Mouse (Mus musculus): ENCODE data around the gene Rnaseh2a.

Gene Rnaseh2a

DNA sequence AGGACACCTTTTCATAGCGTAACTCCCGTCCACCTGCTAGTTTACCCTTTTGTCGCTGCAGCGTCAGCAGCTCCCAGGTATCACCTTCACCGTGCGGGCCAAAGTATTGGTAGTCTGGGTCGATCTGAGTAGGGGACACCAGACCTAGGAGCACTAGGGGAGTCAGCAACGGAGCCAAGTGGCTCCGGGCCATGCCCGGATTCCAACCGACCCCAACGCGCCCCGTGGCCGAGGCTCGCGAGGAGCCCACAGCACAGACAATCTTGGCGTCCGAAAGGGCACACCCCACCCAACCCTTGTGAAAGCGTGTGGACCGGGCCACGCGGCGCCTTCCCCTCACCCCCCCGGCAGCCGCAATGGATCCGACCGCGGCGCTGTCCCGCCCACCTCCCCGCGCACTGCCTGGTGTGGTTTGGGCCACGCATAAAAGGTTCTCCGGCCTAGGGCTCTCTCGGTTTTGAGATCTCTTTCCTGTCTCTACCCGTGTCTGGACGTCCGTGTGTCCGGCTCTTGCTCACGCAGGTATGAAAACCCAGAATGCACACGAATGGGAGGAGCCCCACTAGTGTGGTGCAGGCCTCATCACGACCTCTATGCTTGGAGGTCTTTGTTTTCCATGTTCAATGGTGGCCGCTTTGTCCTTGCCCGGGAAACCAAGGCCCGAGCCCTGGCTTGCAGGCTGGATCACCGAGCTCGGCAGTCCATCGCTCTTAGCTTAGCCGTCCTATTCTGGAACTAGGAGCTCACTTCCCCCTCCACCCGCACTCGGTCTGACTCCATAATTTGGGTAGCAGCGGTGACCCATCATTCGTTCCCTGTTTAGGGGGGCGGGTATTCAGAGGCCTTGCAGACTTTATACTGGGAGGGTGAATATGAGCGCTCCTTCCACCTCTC, at the start of gene Rnaseh2a, which contains the start of the genes Gm49661 and Prdx2:
Rnaseh2a (minus strand) TSS at position 527 of the 894 bp plus-strand sequence.
Gm49661 (minus strand) TSS at position 193 of the 894 bp plus-strand sequence.
Prdx2 (plus strand) TSS at position 347 of the 894 bp plus-strand sequence.
- peak; percentile 73 for DNase-seq

DNA sequence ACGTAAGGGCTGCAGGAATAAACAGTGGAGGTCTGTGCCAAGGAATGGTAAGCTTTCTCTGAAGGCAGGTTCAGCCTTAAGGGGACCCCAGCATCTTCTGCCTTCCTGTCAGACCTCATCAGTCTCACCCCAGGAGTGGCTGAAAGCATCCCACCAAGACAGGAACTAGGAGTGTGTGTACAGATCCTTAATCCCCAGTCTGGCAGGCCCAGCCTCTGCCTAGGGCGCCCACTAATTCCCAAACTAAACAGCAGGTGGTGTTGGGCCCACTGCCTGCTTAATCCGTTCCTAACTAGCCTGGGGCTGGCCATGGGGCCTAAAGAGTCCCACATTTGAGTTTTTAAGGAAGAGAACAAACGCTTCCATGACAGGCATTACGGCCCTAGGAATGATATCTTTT, 47.6 kb upstream of the Rnaseh2a start:
- no peak for DNase-seq

DNA sequence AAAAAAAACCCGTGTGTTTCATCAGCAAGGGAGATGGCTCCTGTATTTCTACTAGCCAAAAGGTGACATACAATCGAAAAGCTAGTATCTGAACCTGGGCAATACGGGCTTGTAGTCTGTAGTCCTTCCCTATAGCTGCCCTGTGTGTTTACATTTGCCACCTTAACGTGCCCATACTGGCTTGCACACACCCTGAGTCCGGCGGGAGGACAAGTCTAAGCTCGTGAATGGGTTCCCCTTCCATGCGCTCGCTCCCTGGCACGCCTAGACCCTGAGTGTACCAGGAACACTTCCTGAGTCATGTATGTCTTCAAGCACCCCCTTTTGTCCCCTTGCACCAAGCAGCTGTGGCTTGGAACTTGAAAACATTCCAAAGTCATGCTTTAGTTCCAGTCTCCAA, 47.2 kb upstream of the Rnaseh2a start:
- DNase-seq, result no peak

DNA sequence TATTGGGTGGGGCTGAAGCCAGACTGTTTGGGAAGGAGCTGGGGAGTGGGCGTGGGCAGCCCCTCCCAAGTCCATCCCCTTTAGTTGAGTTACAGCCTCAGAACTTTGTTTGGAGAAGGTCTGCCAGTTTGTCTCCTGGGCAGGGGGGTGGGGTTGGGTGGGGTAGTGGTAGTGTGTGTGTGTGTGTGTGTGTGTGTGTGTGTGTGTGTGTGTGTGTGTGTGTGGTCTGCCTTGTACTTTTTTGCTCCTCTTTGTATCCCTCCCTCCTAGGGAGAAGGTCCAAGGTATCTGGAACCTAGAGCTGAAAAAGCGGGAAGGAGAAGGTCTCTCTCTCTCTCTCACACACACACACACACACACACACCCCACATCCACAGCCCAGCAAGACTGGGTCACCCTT, 44.9 kb upstream of the Rnaseh2a start, which contains the start of gene Best2:
Best2 (minus strand) TSS at position 101 of the 400 bp plus-strand sequence.
- DNase-seq, result no peak

DNA sequence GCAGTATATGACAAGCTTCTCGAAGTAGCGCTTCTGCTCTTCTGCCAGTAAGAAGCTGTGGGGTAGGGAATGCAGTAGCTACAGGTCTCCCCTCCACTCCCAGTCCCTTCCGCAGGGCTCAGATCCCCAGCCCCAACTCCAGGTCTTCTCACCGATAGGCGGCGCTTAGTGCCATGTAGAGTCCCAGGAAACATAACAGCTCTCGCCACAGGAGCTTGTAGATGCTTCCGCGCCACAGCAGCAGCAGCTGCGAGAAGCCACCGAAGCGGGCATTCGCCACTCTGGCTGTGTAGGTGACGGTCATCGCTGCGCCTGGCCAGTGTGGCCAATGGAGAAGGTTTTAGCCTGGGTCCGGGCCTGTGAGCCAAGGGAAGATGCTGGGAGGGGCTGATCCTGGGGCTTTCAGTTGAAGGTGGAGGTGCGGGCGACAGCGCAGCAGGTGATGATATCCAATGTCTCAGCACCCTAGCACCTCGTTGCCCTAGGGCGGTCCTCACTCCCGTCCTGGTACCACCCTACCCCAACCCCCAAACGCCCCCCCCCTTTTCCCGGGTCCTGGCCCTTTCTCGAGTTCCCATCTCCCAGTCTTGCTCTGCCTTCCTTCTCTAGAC, 43.8 kb upstream of the Rnaseh2a start:
- peak; percentile 75 for DNase-seq

DNA sequence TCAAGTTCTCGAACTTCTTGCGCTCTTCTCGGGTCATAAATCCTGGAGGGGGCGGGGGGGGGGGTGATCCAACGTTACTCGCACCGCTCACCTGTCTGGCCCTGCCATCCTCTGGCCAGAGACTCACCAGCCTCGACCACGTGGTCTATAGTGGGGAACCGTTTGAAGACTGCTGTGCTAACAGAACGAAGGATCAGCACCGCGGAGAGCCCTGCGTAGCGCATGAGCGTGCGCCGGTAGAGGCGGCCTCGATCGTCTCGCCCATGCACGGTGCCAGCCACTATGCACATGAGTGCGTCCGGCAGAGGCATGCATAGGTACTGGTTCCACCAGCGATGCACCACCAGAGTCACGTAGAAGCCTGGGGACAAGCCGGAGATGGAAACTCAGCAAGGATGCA, 41.7 kb upstream of the Rnaseh2a start:
- DNase-seq, result no peak

DNA sequence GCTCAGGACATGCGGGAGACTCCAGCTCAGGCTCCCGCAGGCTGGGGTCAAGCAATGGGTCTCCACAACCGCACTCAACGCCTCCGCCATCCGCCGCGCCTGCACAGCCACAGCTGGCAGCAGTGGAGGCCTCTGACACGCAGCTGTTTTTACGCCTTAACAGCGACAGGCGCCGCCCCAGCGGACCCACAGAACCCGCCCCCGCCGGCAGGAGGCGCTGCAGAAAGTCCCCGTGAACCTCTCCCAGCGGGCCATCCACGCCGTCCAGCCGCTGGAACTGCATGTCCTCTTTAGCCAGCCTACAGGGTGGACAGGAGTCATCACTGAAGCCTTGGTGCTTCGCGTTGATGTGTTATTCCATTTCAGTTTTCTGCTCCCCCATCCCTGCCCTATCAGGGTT, 38.1 kb upstream of the Rnaseh2a start:
- DNase-seq, result no peak

DNA sequence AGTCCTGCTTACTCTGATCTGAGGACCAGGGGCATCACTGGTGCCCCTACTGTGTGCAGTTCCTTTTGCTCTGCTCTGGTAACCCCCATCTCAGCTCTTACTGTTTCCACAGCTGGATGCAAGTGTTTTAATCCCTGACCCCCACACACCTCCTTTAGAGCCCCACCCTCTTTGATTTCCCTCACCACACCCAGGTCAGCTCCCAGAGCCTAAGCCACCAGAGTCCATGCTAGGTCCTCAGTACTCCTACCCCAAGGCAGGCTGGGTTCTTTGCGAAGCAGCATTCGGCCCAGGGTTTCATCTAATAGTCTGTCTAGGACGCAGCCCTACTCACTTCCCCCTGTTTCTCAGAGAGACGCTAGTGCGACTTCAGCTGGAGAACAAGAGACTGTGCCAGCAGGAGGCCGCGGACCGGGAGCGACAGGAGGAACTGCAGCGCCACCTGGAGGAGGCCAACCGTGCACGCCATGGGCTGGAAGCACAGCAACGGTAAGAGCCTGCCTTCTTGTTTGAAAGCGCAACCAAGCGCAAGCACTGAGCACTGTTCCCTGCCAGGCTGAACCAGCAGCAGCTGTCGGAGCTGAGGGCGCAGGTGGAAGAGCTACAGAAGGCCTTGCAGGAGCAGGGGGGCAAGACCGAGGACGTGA, 28.2 kb upstream of the Rnaseh2a start:
- peak; percentile 98 for DNase-seq

DNA sequence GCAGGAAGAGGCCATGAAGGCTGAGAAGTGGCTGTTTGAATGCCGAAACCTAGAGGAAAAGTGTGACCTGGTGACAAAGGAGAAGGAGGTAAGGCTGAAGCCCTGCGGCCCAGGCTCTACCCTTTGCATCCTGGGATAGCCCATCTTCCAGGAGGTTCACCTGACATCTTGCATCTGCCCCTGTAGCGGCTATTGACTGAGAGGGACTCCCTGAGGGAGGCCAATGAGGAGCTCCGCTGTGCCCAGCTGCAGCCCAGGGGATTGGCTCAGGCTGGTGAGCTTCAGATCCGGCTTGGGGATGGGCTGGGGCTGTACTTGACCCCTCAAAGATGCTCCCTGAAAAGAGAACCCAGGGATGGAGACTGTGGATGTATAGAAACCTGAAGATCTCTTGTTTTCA, 27.4 kb upstream of the Rnaseh2a start:
- DNase-seq, result no peak

DNA sequence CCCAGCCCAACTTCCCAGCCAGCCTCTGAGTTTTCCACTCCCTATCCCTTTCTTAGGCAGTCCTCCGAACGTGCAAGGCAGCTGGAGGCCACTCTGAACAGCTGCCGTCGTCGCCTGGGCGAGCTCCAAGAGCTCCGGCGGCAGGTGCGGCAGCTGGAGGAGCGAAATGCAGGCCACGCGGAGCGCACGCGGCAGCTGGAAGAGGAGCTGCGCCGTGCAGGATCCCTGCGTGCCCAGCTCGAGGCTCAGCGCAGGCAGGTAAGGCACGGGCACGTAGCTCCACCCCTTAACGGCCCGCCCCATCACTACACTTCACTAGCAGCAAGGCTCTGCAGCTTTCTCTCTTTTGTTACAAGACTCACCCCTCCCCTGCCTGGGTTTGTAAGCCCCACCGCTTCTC, 26.1 kb upstream of the Rnaseh2a start:
- no peak for DNase-seq

DNA sequence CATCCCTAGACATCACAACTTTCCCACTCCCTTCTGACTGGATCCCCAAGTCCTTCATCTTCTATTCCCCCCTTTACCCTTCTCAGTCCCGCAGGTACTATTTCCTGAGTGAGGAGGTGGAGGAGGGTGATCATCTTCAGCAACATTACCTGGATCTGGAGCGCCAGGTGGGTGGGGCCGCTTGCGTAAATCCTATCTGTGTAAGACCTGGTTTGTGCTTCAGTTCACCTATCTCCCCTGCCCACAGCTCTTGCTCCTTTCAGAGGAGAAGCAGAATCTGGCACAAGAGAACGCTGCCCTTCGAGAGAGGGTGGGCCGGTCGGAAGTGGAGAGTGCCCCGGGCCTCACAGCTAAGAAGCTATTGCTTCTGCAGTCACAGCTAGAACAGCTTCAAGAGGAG, 24.8 kb upstream of the Rnaseh2a start:
- no peak for DNase-seq

DNA sequence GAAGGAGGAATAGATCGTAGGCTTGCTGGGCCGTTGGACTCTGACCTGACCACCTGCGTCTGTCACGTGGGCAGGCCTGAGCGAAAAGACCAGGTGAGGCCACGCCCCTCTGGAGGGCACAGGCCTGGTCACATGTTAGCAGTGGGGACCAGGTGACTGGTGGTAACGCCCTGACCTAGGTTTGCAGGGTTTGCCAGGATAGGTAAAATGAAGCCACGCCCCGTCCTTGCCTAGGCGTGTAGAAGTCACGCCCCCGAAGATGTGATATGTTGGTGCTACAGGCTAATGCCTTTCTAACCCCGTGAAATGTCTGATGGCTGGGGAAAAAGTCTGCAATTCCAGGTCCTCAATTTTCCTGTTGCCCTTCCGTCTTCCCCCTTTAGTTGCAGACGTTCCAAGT, 21.3 kb upstream of the Rnaseh2a start:
- DNase-seq, result no peak

DNA sequence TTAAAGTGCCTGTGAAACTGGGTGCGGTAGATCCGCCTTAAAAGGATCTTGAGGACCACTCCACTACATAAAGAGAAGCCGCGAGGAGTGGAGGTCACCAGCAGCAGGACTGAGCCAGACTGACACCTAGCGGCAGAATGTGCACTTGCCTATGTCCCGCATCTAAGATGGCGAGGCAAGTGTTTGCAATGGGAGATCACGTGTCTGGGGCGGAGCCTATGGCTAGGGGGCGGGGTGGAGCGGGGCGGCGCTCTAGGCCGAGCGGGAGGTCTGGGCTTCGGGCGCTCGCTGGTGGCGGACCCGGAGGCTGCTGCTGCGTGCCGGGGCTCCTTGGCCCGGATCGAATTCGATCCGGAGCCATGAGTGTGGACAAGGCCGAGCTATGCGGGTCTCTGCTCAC, 20.8 kb upstream of the Rnaseh2a start, which contains the start of gene Hook2:
Hook2 (plus strand) TSS at position 255 of the 400 bp plus-strand sequence.
- peak; percentile 96 for DNase-seq

DNA sequence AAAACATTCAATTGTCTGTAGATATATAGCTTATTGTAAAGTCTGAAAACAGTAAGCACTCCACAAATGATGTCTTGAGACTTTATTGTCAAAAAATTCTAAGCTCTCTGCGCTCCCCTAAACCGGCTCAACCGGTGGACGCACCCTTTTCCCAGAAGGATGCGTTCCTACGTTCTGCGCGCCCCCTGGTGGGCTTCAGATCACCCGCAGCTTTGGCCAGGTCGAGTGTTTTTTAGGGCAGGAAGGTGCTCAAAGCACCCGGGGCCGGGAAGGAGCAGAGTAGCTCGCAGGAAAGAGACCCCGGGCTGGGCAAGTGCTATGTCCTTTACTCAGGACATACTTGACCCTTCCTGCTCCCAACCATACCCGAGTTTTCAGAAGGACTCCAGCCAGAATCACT, 20.2 kb upstream of the Rnaseh2a start:
- DNase-seq, result peak; percentile 92

DNA sequence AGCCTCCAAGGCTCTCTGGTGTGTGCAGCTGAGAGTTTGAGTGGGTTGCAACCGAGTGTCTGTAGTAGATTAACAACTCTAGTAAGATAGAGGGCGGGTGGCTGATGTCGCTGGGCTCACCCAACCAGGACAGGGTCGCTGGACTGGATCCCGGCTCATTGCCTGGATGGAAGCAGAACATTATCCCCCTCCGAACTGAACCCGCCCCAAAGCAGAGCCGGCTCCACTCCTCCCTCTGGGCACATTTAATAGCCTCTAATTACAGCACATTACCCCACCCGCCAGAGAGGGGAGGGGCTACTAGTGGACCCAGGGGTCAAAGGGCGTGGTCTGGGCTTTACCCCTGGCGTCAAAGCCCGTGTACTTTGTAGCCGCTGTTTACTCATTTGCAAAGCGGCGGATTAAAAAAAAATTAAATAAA, 19.8 kb upstream of the Rnaseh2a start:
- DNase-seq, result no peak

DNA sequence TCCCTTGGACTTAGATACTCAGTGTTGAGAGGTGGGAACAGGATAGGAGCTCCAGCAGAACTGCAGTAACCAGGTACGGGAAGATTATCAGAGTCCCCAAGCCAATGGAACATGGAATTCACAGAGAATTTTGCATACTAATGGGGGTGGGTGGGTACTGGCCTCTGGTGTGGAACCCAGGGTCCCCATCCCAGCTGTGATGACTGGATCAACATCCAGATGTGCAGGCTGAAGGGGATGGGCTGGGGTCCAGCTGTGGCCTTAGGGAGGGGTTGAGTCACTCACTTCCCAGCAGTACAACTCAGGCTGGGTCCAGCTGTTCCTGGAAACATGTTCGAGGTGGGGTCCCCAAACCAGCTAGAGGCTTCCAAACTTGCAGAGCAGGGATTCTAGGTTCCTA, 18.3 kb upstream of the Rnaseh2a start:
- no peak for DNase-seq

DNA sequence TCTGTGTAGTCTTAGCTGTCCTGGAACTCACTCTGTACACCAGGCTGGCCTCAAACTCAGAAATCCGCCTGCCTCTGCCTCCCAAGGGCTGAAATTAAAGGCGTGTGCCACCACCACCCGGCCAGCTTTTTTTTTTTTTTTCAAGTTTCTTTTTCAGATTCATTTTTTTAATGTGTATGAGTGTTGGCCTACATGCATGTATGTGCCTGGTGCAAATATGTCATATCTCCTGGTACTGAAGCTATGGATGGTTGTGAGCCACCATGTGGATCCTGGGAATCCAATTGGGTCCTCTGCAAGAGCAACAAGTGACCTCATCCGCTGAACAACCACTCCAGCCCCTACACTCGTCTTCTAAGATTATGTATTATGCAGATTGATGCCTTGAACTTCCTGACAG, 17.8 kb upstream of the Rnaseh2a start:
- no peak for DNase-seq

DNA sequence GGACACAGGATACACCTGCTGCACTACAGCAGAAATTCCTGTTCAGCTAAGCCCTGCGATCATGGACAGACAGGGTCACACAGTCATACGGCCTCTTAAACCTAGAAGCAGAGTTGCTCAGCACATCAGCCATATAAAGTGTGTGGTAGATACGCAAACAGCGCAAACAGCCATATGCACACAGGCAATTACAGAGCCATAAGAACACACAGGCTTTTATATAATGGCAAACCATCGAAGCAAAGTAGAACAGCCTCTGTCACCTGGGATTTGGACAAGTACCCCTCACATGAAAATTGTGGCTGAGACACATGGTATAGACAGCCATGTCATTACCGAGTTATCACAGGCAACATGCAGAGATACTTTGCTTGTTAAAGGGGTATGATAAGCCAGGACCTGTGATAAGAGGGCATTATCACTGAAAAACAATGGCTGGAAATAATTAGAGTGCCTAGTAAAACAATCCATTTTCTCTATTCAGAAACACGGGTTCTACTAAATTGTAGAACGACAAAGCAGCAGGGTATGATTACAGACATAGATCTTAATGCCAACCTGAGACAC, 16.9 kb upstream of the Rnaseh2a start:
- no peak for DNase-seq

DNA sequence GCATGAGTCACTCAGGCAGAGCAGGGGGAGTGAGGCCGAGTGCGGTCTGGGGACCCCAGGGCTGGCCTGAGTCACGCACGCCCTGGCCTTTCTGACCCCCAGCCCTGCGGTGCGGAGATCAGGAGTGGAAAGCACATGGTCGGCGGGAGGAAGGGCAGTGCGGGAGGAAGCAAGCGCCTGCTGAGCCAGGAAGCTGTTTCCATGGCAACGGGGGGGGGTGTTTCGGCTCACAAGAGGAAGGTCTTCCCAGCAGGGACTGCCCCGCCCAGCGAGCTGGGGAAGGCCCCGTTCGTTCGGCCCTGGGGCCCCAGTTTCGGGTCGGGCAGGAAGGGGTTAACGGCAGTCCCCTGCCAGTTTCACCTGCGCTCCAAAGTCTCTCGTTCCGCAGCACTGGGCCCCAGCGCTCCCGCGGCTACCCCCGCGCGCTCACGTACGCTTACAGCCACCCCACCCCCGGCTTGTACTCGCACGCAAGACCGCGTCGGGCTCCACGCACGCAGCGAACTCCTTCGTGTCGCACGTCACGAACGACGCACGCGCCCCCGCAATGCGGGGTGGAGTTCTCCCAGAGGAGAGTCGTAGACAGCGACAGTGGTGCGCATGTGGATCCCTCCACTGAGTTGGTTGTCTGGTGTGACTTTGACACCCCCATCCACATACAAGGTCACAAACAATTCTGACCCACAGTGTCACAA, 16.3 kb upstream of the Rnaseh2a start:
- peak; percentile 93 for DNase-seq

DNA sequence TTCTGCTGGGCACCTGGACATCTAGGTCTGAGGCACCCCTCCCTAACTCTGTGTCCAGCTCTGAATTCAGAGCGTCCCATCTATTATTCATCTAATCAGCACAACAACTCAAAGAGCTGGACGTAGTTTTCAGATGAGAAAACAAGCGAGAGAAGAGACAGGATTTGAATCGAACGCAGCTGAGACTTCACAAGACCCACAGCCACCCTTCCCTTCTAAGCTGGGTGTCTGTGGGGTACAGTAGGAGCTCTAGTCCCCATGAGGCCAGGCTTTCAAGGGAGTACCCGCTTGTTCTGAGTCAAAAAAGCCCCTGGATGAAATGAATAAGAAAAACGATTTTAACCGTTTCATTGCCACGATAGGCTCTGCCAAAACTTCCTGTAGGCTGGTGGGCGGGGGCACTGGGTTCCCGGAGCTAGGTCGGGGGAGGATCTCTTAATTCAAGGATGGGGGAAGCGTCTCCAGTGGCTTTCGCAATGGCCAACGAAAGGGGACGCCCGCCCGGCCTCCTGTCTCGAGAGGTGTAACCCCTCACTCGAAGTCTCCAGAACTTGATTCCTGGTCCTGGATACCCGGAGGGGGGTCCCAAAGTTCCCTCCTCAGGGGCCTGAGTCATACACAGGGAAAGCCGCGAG, 15.6 kb upstream of the Rnaseh2a start:
- DNase-seq, result no peak

DNA sequence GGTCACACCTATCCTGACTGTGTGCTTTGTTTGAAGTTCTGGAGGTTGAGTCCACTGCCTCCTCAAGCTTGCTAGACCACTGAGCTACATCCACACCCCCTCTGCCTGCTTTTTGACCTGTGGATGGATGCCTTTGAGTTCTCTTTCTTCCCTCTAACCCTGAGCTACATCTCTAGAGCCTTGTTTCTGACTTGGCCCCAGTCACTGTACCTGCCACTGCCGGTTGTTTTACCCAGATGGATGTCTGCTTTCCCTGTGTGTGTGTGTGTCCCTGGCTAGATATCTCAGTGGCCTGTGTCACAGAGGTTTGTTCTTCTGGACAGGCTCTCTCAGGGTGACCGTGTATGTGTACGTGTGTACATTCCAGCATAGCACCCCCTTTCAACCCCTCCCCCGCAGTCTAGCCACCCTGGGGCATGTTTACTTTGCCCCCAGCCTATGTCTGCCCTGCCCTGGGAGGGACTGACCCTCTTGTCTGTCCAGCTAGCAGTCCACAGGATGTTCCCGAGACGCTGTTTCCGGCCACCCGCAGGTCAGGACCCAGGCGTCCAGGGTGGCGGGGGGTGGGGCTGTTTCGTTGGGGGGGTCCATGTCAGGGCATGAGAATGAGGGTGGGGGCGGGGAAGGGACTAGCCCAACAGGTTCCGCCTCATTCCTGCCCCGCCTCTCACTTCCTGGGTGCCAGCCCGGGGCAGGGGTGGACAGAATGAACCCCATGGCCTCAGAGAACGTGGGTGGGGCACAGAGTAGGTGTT, 14.9 kb upstream of the Rnaseh2a start:
- no peak for DNase-seq

Data from right cerebral cortex, postnatal 14 days (tissue).